Mouse (Mus musculus) forelimb bud, embryonic 11.5 days (tissue): ENCODE results near the gene Lce3f.

Experiments
- DNase-seq: peaks from one replicate; pipeline ENCODE4 v3.0.0-alpha.2; 2012; ENCODE audit warnings: low read depth, low spot score

Gene Lce3f

GRCm38 (mm10) chr3:92991926-92992325, at the start of gene Lce3f:
TSS of gene Lce3f (plus strand) at chr3:92992226.
- no peak for DNase-seq

GRCm38 (mm10) chr3:92944186-92944585, 47.8 kb upstream of the Lce3f start, which contains the start of gene Lce3c:
TSS of gene Lce3c (plus strand) at chr3:92944486.
- DNase-seq = no peak

GRCm38 (mm10) chr3:92957090-92957489, 34.9 kb upstream of the Lce3f start, which contains the start of gene Lce3d:
TSS of gene Lce3d (plus strand) at chr3:92957390.
- no peak for DNase-seq

- no peak for DNase-seq
Measured at GRCm38 (mm10) chr3:92966761-92967160, 25.3 kb upstream of the Lce3f start, which contains the start of gene Lce3e. TSS of gene Lce3e (plus strand) at chr3:92967061.

GRCm38 (mm10) chr3:92978484-92978883, 13.5 kb upstream of the Lce3f start:
- DNase-seq = no peak

GRCm38 (mm10) chr3:92998691-92999090, 6.7 kb downstream of the Lce3f start:
- peak; percentile 54 for DNase-seq

GRCm38 (mm10) chr3:93000621-93001020, 8.6 kb downstream of the Lce3f start:
- no peak for DNase-seq

GRCm38 (mm10) chr3:93002843-93003242, 10.8 kb downstream of the Lce3f start:
- DNase-seq = no peak

GRCm38 (mm10) chr3:93014378-93014801, 22.4 kb downstream of the Lce3f start:
- peak; percentile 56 for DNase-seq

- no peak for DNase-seq
Measured at GRCm38 (mm10) chr3:93014871-93015270, 22.8 kb downstream of the Lce3f start.

- DNase-seq = no peak
Measured at GRCm38 (mm10) chr3:93015460-93016104, 23.6 kb downstream of the Lce3f start, which contains the start of gene Crct1. TSS of gene Crct1 (minus strand) at chr3:93015687.

- DNase-seq = no peak
Measured at GRCm38 (mm10) chr3:93018960-93019359, 26.9 kb downstream of the Lce3f start, which contains the start of gene Lce1m. TSS of gene Lce1m (minus strand) at chr3:93019060.

- no peak for DNase-seq
Measured at GRCm38 (mm10) chr3:93021171-93021570, 29.1 kb downstream of the Lce3f start.

- DNase-seq = no peak
Measured at GRCm38 (mm10) chr3:93023411-93024184, 31.6 kb downstream of the Lce3f start.

GRCm38 (mm10) chr3:93025486-93025885, 33.5 kb downstream of the Lce3f start:
- DNase-seq = peak; percentile 10

GRCm38 (mm10) chr3:93031450-93031849, 39.4 kb downstream of the Lce3f start:
- peak; percentile 51 for DNase-seq
